Mouse (Mus musculus) spleen, adult 2 months (tissue): ENCODE data around the gene Cc2d1a. TPM values are rescaled to one million over a fixed set of nuclear protein-coding genes. Genes with fewer than 3 reads are reported as not detected.
A peak's percentile ranks its signal among the peaks of the same experiment; 100 is the strongest.

ENCODE experiments used
- DNase-seq, 2 experiments: peaks; one replicate each; pipeline versions ENCODE4 v3.0.0 to v3.0.0-alpha.2; 2012 to 2021; ENCODE audit warnings: low spot score in 2 of 2, low read depth in 1 of 2
- H3K27ac ChIP-seq: fragments of 200-500 bp; 2 replicates; pipeline ENCODE4 v1.5.1; 2012; ENCODE audit warnings: low read length, inconsistent platforms; ENCODE audit not compliant: insufficient read depth
- H3K27me3 ChIP-seq: fragments of 200-500 bp; 2 replicates; pipeline ENCODE4 v1.6.1; 2012; ENCODE audit warnings: mild to moderate bottlenecking, moderate library complexity, low read length, inconsistent platforms; ENCODE audit not compliant: control insufficient read depth, insufficient read depth
- H3K36me3 ChIP-seq: fragments of 200-500 bp; 2 replicates; pipeline ENCODE4 v1.6.1; 2012; ENCODE audit warnings: mild to moderate bottlenecking, low read length, inconsistent platforms; ENCODE audit not compliant: control insufficient read depth, insufficient read depth
- H3K4me1 ChIP-seq: fragments of 200-500 bp; 2 replicates; pipeline ENCODE4 v1.6.1; 2011; ENCODE audit warnings: inconsistent platforms; ENCODE audit not compliant: control insufficient read depth, insufficient read depth, insufficient read length
- H3K4me3 ChIP-seq: fragments of 200-500 bp; 2 replicates; pipeline ENCODE4 v1.5.1; 2011; ENCODE audit warnings: mild to moderate bottlenecking, inconsistent platforms; ENCODE audit not compliant: insufficient read depth, insufficient read length; ENCODE audit errors: extremely low read depth
- CTCF ChIP-seq: fragments of 200-500 bp; IDR thresholded peaks from 2 replicates; pipeline ENCODE4 v1.5.1; 2011; ENCODE audit warnings: mild to moderate bottlenecking, inconsistent platforms; ENCODE audit not compliant: insufficient read depth, insufficient read length, insufficient replicate concordance; ENCODE audit errors: extremely low read depth
- POLR2A ChIP-seq: fragments of 200-500 bp; IDR thresholded peaks from 2 replicates; pipeline ENCODE4 v1.6.1; 2011; ENCODE audit warnings: low read depth, low read length, inconsistent platforms
- WGBS: fragments of 180-500 bp; shearing (Covaris S2); methylation state at CpG from one replicate; pipeline ENCODE4 v1.1.7; 2018; 5-methylcytosine and 5-hydroxymethylcytosine counted together
- polyA plus RNA-seq: library from polyadenylated mRNA; depleted of rRNA; stranded (reverse); fragments of >200 nt; gene quantifications from 2 replicates; pipeline ENCODE4 v1.2.3, GENCODE M21; 2012; rRNA removed

The Cc2d1a gene
- 21.0 and 26.6 TPM in 2 replicates for polyA plus RNA-seq

- TF ChIP-seq CTCF = no peak
- peak; percentile 30; the same call in 1 of the 2 replicates for TF ChIP-seq POLR2A
- Histone ChIP-seq H3K4me3 (peak within 1 kb of the TSS; percentile 78), H3K27ac (peak within 1 kb of the TSS; percentile 16; the same call in 1 of the 2 replicates), H3K27me3 (no peaks in the 10 kb centered on the region), H3K36me3 (peaks cover 11% of the 10 kb centered on the region), H3K4me1 (peaks cover 2% of the 10 kb centered on the region; the same call in 1 of the 2 replicates)
- DNase-seq = peak; percentile 90 to 93
- WGBS = 15% methylated on average over 49 of the region's 49 CpGs
Measured at GRCm38 (mm10) chr8:84147769-84148530, at the start of gene Cc2d1a, which contains the start of gene 4930432K21Rik. TSS of gene Cc2d1a (minus strand) at chr8:84147936. TSS of gene 4930432K21Rik (plus strand) at chr8:84148025.

GRCm38 (mm10) chr8:84197141-84197921 is 49.6 kb upstream of the Cc2d1a start:
- 4% methylated on average over 43 of the region's 43 CpGs for WGBS
- DNase-seq = peak in 1 of 2 experiments; percentile 69
- no peak for TF ChIP-seq POLR2A
- no peak for TF ChIP-seq CTCF
- Histone ChIP-seq H3K36me3 (no peaks in the 10 kb centered on the region), H3K27ac (peak overlapping the region; percentile 88), H3K27me3 (no peaks in the 10 kb centered on the region), H3K4me1 (peaks cover 30% of the 10 kb centered on the region), H3K4me3 (peak overlapping the region; percentile 58)

- DNase-seq = no peak
- Histone ChIP-seq H3K27me3 (no peaks in the 10 kb centered on the region), H3K4me3 (no peak overlapping the region), H3K36me3 (no peaks in the 10 kb centered on the region), H3K27ac (no peak overlapping the region), H3K4me1 (peaks cover 18% of the 10 kb centered on the region)
- WGBS = 92% methylated on average over 3 of the region's 3 CpGs
- TF ChIP-seq CTCF = no peak
- TF ChIP-seq POLR2A = no peak
Measured at GRCm38 (mm10) chr8:84194224-84194743, 46.5 kb upstream of the Cc2d1a start.

GRCm38 (mm10) chr8:84193566-84193965 is 45.8 kb upstream of the Cc2d1a start:
- no peaks in the 10 kb centered on the region for H3K36me3 ChIP-seq
- TF ChIP-seq POLR2A (no peak), CTCF (peak; percentile 24; the same call in 1 of the 2 replicates)
- H3K4me3 ChIP-seq = no peak overlapping the region
- DNase-seq = no peak
- H3K4me1 ChIP-seq = peaks cover 14% of the 10 kb centered on the region
- 86% methylated on average over 5 of the region's 5 CpGs for WGBS
- no peaks in the 10 kb centered on the region for H3K27me3 ChIP-seq
- no peak overlapping the region for H3K27ac ChIP-seq

GRCm38 (mm10) chr8:84193161-84193560 is 45.4 kb upstream of the Cc2d1a start:
- H3K27ac ChIP-seq = no peak overlapping the region
- DNase-seq = no peak
- no peaks in the 10 kb centered on the region for H3K27me3 ChIP-seq
- H3K4me3 ChIP-seq = no peak overlapping the region
- 86% methylated on average over 4 of the region's 4 CpGs for WGBS
- peaks cover 10% of the 10 kb centered on the region for H3K4me1 ChIP-seq
- no peaks in the 10 kb centered on the region for H3K36me3 ChIP-seq
- TF ChIP-seq POLR2A (no peak), CTCF (no peak)

GRCm38 (mm10) chr8:84192555-84192954 is 44.8 kb upstream of the Cc2d1a start:
- Histone ChIP-seq H3K4me3 (peak overlapping the region; percentile 63; the same call in 1 of the 2 replicates), H3K36me3 (no peaks in the 10 kb centered on the region), H3K27me3 (no peaks in the 10 kb centered on the region), H3K4me1 (peaks cover 5% of the 10 kb centered on the region), H3K27ac (peak overlapping the region; percentile 42; the same call in 1 of the 2 replicates)
- WGBS = 3% methylated on average over 33 of the region's 33 CpGs
- TF ChIP-seq CTCF (no peak), POLR2A (no peak)
- DNase-seq = peak in 1 of 2 experiments; percentile 63
